Mouse (Mus musculus) bone marrow, adult 2 months (tissue): Measurements from ENCODE around the gene Cd37. TPM values are rescaled to one million over a fixed set of nuclear protein-coding genes. Genes with fewer than 3 reads are reported as not detected.

Source experiments
- H3K27ac ChIP-seq: fragments of 200-500 bp; 2 replicates; pipeline ENCODE4 v1.5.1; 2012; ENCODE audit warnings: low read depth, mild to moderate bottlenecking, control low read depth, inconsistent platforms, low read length; ENCODE audit not compliant: control insufficient read depth, poor library complexity, insufficient read depth
- H3K4me1 ChIP-seq: fragments of 200-500 bp; 2 replicates; pipeline ENCODE4 v1.6.1; 2011; ENCODE audit warnings: low read length; ENCODE audit not compliant: control insufficient read depth, insufficient read depth
- H3K4me3 ChIP-seq: fragments of 200-500 bp; replicated peaks from 2 replicates; pipeline ENCODE3; 2011; ENCODE audit warnings: mild to moderate bottlenecking, low read depth, low read length, control low read depth; ENCODE audit not compliant: control insufficient read depth
- CTCF ChIP-seq: fragments of 200-500 bp; IDR thresholded peaks from 2 replicates; pipeline ENCODE4 v1.5.1; 2011; ENCODE audit warnings: low read length, control low read depth; ENCODE audit not compliant: control insufficient read depth, insufficient read depth
- POLR2A ChIP-seq: fragments of 200-500 bp; IDR thresholded peaks from 2 replicates; pipeline ENCODE4 v1.6.1; 2011; ENCODE audit warnings: low read depth, mild to moderate bottlenecking, control low read depth, low read length, borderline replicate concordance; ENCODE audit not compliant: control insufficient read depth
- WGBS: fragments of 180-500 bp; shearing (Covaris S2); methylation state at CpG from one replicate; pipeline ENCODE4 v1.1.7; 2018; 5-methylcytosine and 5-hydroxymethylcytosine counted together
- polyA plus RNA-seq: library from polyadenylated mRNA; stranded (reverse); fragments of >200 nt; gene quantifications from 2 replicates; pipeline ENCODE4 v1.2.4, GENCODE M21; 2011; ENCODE audit warnings: low replicate concordance; ENCODE audit not compliant: missing spikeins, insufficient read depth, insufficient read length

Gene Cd37
- polyA plus RNA-seq, 1 experiment = 405 TPM

DNA sequence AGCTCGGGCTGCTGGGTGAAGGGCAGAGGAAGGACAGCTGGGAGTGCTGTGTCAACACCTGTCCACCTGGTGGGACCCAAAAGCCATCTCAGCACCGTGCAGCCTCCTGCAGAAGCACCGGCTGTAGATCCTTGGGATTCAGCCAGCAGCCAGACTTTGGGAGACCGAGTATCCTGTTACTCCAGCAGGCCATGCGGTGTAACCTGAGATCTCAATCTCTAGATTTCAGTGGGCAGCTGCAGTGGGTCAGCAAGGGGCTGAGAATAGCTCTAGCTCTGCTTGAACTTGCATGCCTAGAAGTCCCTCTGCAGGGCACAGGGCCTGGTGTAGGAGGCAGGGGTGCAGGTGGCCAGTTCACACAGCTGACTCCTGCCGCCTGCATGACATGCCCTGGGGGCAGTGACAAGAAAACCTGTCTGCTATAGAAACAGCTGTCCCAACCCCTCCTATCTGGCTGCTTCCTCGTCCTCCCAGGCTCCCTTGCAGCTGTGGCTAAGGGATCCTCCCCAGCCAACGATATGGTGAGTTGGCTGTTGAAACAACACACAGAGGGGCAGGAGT is 47.0 kb downstream of the Cd37 start:
- 53% methylated on average over 8 of the region's 8 CpGs for WGBS
- no peaks in the 10 kb centered on the region; the same call in 1 of the 2 replicates for H3K4me1 ChIP-seq
- no peak for TF ChIP-seq CTCF
- TF ChIP-seq POLR2A = no peak
- H3K27ac ChIP-seq = no peak overlapping the region; the same call in 1 of the 2 replicates
- no peak overlapping the region for H3K4me3 ChIP-seq

DNA sequence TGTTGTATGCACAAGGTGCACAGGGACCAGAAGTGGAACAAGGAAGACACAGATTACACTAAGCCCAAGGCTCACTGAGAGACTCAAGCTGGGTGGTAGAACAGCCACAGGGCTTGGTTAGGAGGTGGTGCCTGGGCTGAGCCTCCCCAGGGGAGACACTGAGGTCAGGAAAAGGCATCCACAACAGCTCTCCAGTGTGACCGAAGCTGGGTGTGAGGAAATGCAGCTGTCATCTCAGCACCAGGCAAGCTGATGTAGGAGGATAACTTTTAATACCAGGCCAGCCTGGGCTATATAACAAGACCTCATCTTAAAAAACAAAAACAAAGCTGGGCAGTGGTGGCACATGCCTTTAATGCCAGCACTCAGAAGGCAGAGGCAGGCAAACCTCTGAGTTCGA is 47.8 kb downstream of the Cd37 start:
- WGBS = 60% methylated on average over 2 of the region's 2 CpGs
- H3K4me3 ChIP-seq = no peak overlapping the region
- H3K27ac ChIP-seq = no peak overlapping the region
- no peak for TF ChIP-seq POLR2A
- TF ChIP-seq CTCF = no peak
- H3K4me1 ChIP-seq = no peaks in the 10 kb centered on the region; the same call in 1 of the 2 replicates

DNA sequence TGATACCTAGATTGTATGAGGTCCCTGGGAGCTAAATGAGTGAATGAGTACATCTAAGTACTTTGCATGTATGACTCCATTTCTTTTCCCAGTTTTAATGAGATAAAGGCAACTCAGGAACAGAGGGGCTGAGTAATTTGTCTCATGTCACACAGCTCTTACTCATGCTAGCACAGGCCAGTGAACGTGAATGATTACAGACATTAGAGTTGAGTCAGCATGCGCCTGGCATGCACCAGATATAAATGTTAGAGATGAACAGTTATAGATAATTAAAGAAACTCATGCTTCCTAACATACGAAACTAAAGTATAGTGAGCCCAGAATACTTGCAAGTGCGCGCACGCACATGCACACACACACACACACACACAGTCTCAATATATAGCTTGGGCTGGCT is 48.7 kb downstream of the Cd37 start:
- Histone ChIP-seq H3K4me1 (no peaks in the 10 kb centered on the region), H3K4me3 (no peak overlapping the region), H3K27ac (no peak overlapping the region)
- 68% methylated on average over 6 of the region's 6 CpGs for WGBS
- TF ChIP-seq POLR2A (no peak), CTCF (no peak)

DNA sequence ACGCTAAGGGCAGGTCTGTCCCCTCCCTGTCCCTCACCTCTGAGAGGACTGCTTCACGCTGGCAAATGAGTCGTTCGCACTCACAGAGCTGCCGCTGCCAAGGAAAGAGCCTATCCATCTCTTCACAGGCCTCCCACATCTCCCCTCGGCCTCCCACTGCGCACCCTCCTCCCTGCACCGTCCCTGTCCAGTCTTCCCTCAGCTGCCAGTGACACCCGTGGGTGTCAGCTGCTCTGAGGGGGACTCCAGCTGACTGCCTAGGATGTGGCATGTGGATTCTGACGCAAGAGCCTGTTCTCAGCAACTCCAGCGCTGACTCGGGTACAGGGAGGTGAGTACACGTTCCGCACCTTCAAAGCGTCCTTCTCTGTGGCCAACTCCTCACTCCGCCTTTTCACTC is 49.3 kb downstream of the Cd37 start:
- Histone ChIP-seq H3K27ac (no peak overlapping the region), H3K4me1 (no peaks in the 10 kb centered on the region), H3K4me3 (no peak overlapping the region)
- TF ChIP-seq POLR2A (no peak), CTCF (no peak)
- WGBS = 52% methylated on average over 16 of the region's 16 CpGs

DNA sequence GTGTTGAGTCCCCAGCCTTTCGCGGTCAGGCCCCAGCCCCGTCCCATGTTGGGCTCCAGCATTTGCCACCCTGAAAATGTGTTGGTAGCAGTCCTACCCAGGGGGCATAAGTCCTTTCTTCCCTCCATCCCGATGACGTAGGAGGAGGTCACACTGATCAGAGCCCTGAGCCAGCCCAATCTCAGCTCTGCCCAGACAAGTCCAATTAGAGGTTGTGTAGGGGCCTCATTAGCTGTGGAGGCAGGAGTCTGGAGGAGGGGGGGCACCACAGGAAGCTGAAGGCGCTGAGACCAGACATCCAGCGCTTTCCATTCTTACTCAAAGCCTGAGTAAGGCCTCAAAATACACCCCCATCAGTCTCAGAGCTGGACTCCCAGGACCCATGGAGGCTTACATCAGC is 53.0 kb downstream of the Cd37 start:
- no peaks in the 10 kb centered on the region; the same call in 1 of the 2 replicates for H3K4me1 ChIP-seq

DNA sequence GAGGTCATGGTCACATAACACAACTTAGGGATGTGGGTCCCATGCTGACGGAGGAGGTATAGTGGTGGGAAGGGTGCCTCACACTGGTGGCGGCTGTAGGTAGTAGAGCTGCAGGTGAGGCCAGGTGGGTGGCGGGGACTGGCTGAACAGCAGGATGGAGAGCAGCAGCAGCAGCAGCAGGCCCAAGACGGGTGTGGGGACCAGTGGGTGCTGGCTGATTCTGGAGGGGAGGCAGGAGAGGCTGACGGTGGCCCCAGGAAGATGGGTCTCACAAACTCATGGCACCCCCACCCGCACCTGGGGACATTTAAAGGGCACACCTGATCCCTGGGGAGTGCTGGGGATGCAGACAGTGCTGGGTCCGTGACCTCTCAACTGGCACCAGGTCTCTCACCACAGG is 55.2 kb downstream of the Cd37 start:
- H3K27ac ChIP-seq = no peak overlapping the region
- no peak overlapping the region for H3K4me3 ChIP-seq
- H3K4me1 ChIP-seq = no peaks in the 10 kb centered on the region; the same call in 1 of the 2 replicates
- TF ChIP-seq CTCF = no peak
- TF ChIP-seq POLR2A = no peak
- 71% methylated on average over 7 of the region's 7 CpGs for WGBS

More for the DNA sequence above, 53.0 kb downstream of the Cd37 start:
- Histone ChIP-seq H3K4me3 (no peak overlapping the region), H3K27ac (no peak overlapping the region)
- WGBS = 82% methylated on average over 7 of the region's 7 CpGs
- no peak for TF ChIP-seq CTCF
- no peak for TF ChIP-seq POLR2A

Other genes with a start within 250 kb of the Cd37 start
- gene Irf3, start 241.5 kb downstream of the Cd37 start, polyA plus RNA-seq = 71.4 and 165 TPM in 2 replicates
- 28.9 and 40.8 TPM in 2 replicates for gene Bcl2l12, start 240.4 kb downstream of the Cd37 start, polyA plus RNA-seq
- gene Scaf1, start 222.8 kb downstream of the Cd37 start, polyA plus RNA-seq = 45.6 and 72.1 TPM in 2 replicates
- gene Rras, start 221.2 kb downstream of the Cd37 start, polyA plus RNA-seq = 11.0 and 14.9 TPM in 2 replicates
- gene Prr12, start 186.2 kb downstream of the Cd37 start, polyA plus RNA-seq = 8.6 and 14.3 TPM in 2 replicates
- gene Nosip, start 176.7 kb downstream of the Cd37 start, polyA plus RNA-seq = 31.8 and 44.8 TPM in 2 replicates
- 13.8 and 18.2 TPM in 2 replicates for gene Prrg2, start 176.4 kb downstream of the Cd37 start, polyA plus RNA-seq
- gene Rcn3, start 146.9 kb downstream of the Cd37 start, polyA plus RNA-seq = 10.6 and 16.0 TPM in 2 replicates
- 13.9 and 19.1 TPM in 2 replicates for gene Fcgrt, start 135.3 kb downstream of the Cd37 start, polyA plus RNA-seq
- gene Rps11, start 114.7 kb downstream of the Cd37 start, polyA plus RNA-seq = 982 and 1,240 TPM in 2 replicates
- gene Rpl13a, start 110.4 kb downstream of the Cd37 start, polyA plus RNA-seq = 2,527 and 4,441 TPM in 2 replicates
- not detected in 2 replicates for gene Gm45713, start 102.9 kb downstream of the Cd37 start, polyA plus RNA-seq
- 32.5 and 85.0 TPM in 2 replicates for gene Flt3l, start 102.7 kb downstream of the Cd37 start, polyA plus RNA-seq
- 39.2 and 92.4 TPM in 2 replicates for gene Pih1d1, start 84.8 kb downstream of the Cd37 start, polyA plus RNA-seq
- 49.6 and 113 TPM in 2 replicates for gene Aldh16a1, start 84.5 kb downstream of the Cd37 start, polyA plus RNA-seq
- gene Slc17a7, start 75.2 kb downstream of the Cd37 start, polyA plus RNA-seq = 1.3 TPM in 1 of 2 replicates, not detected in the other
- 1.2 TPM in 1 of 2 replicates, not detected in the other for gene Gfy, start 59.5 kb downstream of the Cd37 start, polyA plus RNA-seq
- gene Pth2, start 58.1 kb downstream of the Cd37 start, polyA plus RNA-seq = not detected in 2 replicates
- not detected in 2 replicates for gene Ccdc155, start 34.2 kb downstream of the Cd37 start, polyA plus RNA-seq
- 1.5 TPM in 1 of 2 replicates, not detected in the other for gene Dkkl1, start 27.0 kb downstream of the Cd37 start, polyA plus RNA-seq
- 5.0 and 10.9 TPM in 2 replicates for gene Tead2, start 23.4 kb downstream of the Cd37 start, polyA plus RNA-seq
- not detected in 2 replicates for gene Slc6a16, start 2.0 kb upstream of the Cd37 start, polyA plus RNA-seq
- gene Slc6a21, start 38.4 kb upstream of the Cd37 start, polyA plus RNA-seq = not detected in 2 replicates
- 2.6 and 3.9 TPM in 2 replicates for gene Trpm4, start 94.7 kb upstream of the Cd37 start, polyA plus RNA-seq
- 1.5 and 1.7 TPM in 2 replicates for gene Hrc, start 96.2 kb upstream of the Cd37 start, polyA plus RNA-seq
- gene Ppfia3, start 127.9 kb upstream of the Cd37 start, polyA plus RNA-seq = not detected in 2 replicates
- not detected in 2 replicates for gene Lin7b, start 131.5 kb upstream of the Cd37 start, polyA plus RNA-seq
- gene Snrnp70, start 156.6 kb upstream of the Cd37 start, polyA plus RNA-seq = 753 and 781 TPM in 2 replicates
- gene Kcna7, start 166.5 kb upstream of the Cd37 start, polyA plus RNA-seq = not detected in 2 replicates
- gene Ntf5, start 174.6 kb upstream of the Cd37 start, polyA plus RNA-seq = 1.8 TPM in 1 of 2 replicates, not detected in the other
- not detected in 2 replicates for gene Lhb, start 181.7 kb upstream of the Cd37 start, polyA plus RNA-seq
- gene Gys1, start 195.7 kb upstream of the Cd37 start, polyA plus RNA-seq = 11.3 and 17.4 TPM in 2 replicates
- gene Ruvbl2, start 199.0 kb upstream of the Cd37 start, polyA plus RNA-seq = 61.4 and 66.3 TPM in 2 replicates
- gene Ftl1, start 220.8 kb upstream of the Cd37 start, polyA plus RNA-seq = 2,067 and 2,131 TPM in 2 replicates
- gene Bax, start 227.8 kb upstream of the Cd37 start, polyA plus RNA-seq = 71.8 and 143 TPM in 2 replicates
- gene Tulp2, start 242.8 kb upstream of the Cd37 start, polyA plus RNA-seq = 1.3 TPM in 1 of 2 replicates, not detected in the other
- not detected in 2 replicates for gene Gm45808, start 247.7 kb upstream of the Cd37 start, polyA plus RNA-seq
- 2.7 and 4.8 TPM in 2 replicates for gene Dhdh, start 249.7 kb upstream of the Cd37 start, polyA plus RNA-seq